Mouse (Mus musculus) kidney, postnatal 14 days (tissue): Measurements from ENCODE around the gene Mrpl41.

Experiments
- DNase-seq: peaks from one replicate; pipeline ENCODE4 v3.0.0; 2022; ENCODE audit warnings: mixed read lengths

Mrpl41 gene

GRCm38 (mm10) chr2:24935057-24935796 is 39.7 kb downstream of the Mrpl41 start, which contains the start of gene Arrdc1:
Gene Arrdc1 (minus strand): TSS chr2:24935252.
- DNase-seq: peak; percentile 96

GRCm38 (mm10) chr2:24934441-24934963 is 40.4 kb downstream of the Mrpl41 start:
- peak; percentile 68 for DNase-seq

GRCm38 (mm10) chr2:24929593-24929992 is 45.3 kb downstream of the Mrpl41 start:
- DNase-seq: no peak

GRCm38 (mm10) chr2:24929119-24929518 is 45.8 kb downstream of the Mrpl41 start:
- DNase-seq: peak; percentile 63

DNA sequence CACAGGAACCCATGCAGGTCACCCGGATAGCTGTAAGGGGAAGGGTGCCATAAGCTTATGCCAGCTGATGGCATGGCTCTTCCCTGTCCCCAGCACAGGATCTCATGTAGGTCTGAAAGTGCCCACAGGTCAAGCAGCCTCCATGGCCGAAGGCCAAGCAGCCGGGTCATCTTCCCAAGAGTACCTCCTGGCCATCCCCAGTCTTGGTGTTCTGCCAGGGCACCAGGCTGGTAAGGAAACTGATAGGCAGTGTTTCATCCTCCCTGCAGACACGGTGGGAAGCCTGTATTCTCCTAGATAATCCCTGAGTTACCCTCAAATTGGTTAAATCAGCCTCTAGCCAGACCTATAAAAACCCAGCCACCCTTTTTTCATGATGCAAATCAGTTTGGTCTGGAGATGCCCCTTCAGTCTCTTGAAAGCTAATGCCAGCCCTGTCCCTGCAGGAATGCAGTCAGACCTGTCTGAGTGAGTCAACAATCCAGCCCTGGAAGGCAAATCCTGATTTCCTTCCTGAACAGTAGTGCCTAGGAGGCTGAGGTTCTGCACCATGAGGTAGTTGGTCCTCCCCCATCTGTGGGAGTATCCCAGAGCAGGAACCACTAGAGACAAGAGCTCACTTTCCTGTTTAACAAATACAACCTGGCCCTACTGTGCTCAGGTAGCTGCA is 47.0 kb downstream of the Mrpl41 start:
- DNase-seq: peak; percentile 75

GRCm38 (mm10) chr2:24926965-24927358 is 47.9 kb downstream of the Mrpl41 start:
- no peak for DNase-seq

DNA sequence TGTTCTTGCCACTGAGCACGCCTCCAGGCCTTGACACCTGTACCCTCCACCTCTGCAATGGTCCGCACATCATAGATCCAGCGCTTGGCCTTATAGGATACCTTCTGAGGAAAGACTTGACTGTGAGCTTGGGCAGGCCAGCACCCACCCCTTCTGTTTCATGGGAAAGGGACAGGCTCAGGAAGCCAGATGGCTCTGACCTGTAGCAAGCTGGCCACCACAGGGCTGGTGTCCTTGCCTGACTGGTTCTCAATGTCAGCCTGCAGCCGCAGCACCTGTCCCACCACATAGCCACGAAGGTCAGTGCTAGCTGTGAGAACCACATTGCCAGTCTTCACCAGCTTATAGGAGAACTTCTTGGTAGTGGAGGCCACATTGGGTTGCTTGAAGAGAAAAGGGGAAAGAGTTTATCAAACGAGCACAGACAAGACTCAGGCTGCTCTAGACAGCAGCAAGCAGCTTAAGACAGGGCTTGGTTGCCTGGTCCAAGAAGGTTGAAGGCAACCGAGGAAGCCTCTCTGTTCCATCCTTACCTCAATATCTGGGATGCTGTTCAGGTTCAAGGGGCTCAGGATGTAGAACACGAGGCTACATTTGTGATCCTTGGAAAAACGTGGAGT is 48.4 kb downstream of the Mrpl41 start:
- no peak for DNase-seq

- DNase-seq: no peak
Measured at GRCm38 (mm10) chr2:24925284-24925683, 49.6 kb downstream of the Mrpl41 start.
